Mouse (Mus musculus) liver, embryonic 14.5 days (tissue): ENCODE results near the gene Scarb2. TPM values are rescaled to one million over a fixed set of nuclear protein-coding genes. Genes with fewer than 3 reads are reported as not detected.

ENCODE experiments used
- ATAC-seq: fragments of 200-750 bp; cut with Nextera tagmentation; 2 replicates; pipeline ENCODE4 v1.8.0; 2017; ENCODE audit warnings: moderate number of reproducible peaks, mild to moderate bottlenecking, moderate library complexity; ENCODE audit not compliant: insufficient read depth
- DNase-seq, 3 experiments: peaks; one replicate each; pipeline ENCODE4 v3.0.0-alpha.2; 2012 to 2013; ENCODE audit warnings: low read depth in 3 of 3, low spot score in 3 of 3
- H3K27ac ChIP-seq: fragments of 300-500 bp; sonication (generic); 2 replicates; pipeline ENCODE4 v1.5.1; 2014; ENCODE audit warnings: moderate library complexity, mild to moderate bottlenecking, control low read depth, inconsistent platforms
- H3K27me3 ChIP-seq: fragments of 300-500 bp; sonication (generic); 2 replicates; pipeline ENCODE4 v1.6.1; 2014; ENCODE audit warnings: mild to moderate bottlenecking, low read length, moderate library complexity; ENCODE audit not compliant: control insufficient read depth, insufficient read depth
- H3K36me3 ChIP-seq: fragments of 300-500 bp; sonication (generic); replicated peaks from 2 replicates; pipeline ENCODE4 v1.6.1; 2014; ENCODE audit warnings: low read depth; ENCODE audit not compliant: control insufficient read depth, insufficient read depth
- H3K4me1 ChIP-seq, 2 experiments: fragments of 200-500 bp in 1 of 2; fragments of 300-500 bp in 1 of 2; sonication (generic) in 1 of 2; replicated peaks; 2 replicates each; pipeline ENCODE4 v1.6.1; 2012 to 2014; ENCODE audit warnings: antibody characterized with exemption in 1 of 2, inconsistent platforms in 1 of 2, low read length in 1 of 2; ENCODE audit not compliant: control insufficient read depth in 2 of 2, insufficient read depth in 2 of 2
- H3K4me2 ChIP-seq: fragments of 300-500 bp; sonication (generic); 2 replicates; pipeline ENCODE4 v1.6.1; 2014; ENCODE audit warnings: low read depth, mild to moderate bottlenecking, control low read depth, moderate library complexity
- H3K4me3 ChIP-seq, 2 experiments: fragments of 200-500 bp in 1 of 2; fragments of 300-500 bp in 1 of 2; sonication (generic) in 1 of 2; 2 replicates each; pipeline ENCODE4 v1.5.1; 2012 to 2014; ENCODE audit warnings: low read depth in 2 of 2, low read length in 2 of 2, mild to moderate bottlenecking in 2 of 2, control low read depth in 1 of 2, inconsistent platforms in 1 of 2, moderate library complexity in 1 of 2; ENCODE audit not compliant: insufficient read depth in 1 of 2
- H3K9ac ChIP-seq: fragments of 300-500 bp; sonication (generic); replicated peaks from 2 replicates; pipeline ENCODE4 v1.6.1; 2014; ENCODE audit warnings: mild to moderate bottlenecking, control low read depth, moderate library complexity
- H3K9me3 ChIP-seq: fragments of 300-500 bp; sonication (generic); 2 replicates; pipeline ENCODE4 v1.6.1; 2016; ENCODE audit warnings: low read length, mixed read lengths; ENCODE audit not compliant: control insufficient read depth
- CTCF ChIP-seq: IDR thresholded peaks from 2 replicates; pipeline ENCODE4 v1.5.1; 2016; ENCODE audit warnings: antibody characterized with exemption, low read depth, control low read depth
- EP300 ChIP-seq: IDR thresholded peaks from 2 replicates; pipeline ENCODE4 v1.6.1; 2016; ENCODE audit warnings: antibody characterized with exemption, low read depth
- WGBS: fragments of 180-500 bp; shearing (Covaris S2); extraction: QIAGEN DNeasy Blood & Tissue Kit; methylation state at CpG from one replicate; pipeline ENCODE4 v1.1.7; 2014; ENCODE audit not compliant: insufficient replicate concordance; 5-methylcytosine and 5-hydroxymethylcytosine counted together
- polyA plus RNA-seq, 2 experiments: library from polyadenylated mRNA; depleted of rRNA in 1 of 2; stranded (reverse) in 1 of 2; unstranded in 1 of 2; fragments of >200 nt; fragmentation: Nextera tagmentation in 1 of 2; extraction: Ambion mirVana in 1 of 2; gene quantifications; 2 replicates each; pipeline versions ENCODE4 v1.2.1 to v1.2.3; 2012 to 2014

Scarb2 gene
- polyA plus RNA-seq, 2 experiments = 5.2 to 5.7 TPM

DNA sequence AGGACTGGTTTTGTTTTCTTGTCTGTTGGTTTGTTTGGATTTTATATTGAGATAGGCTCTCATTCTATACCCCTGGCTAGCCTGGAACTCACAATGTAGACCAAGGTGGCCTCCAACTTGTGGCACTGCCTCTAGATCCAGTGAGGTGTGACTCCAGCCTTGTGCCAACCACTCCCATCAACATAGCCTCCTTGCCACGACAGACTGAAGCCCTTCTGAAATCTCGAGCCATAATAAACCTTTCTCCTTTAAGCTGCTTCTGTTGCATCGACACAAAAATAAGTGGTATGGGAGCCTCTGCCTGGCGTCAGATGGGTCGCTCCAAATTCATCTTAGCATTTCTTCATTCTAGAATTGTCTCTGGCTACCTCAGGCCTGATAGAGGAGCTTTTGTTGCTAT, 59.9 kb downstream of the Scarb2 start:
- TF ChIP-seq EP300 (no peak), CTCF (no peak)
- 71% methylated on average over 5 of the region's 5 CpGs for WGBS
- Histone ChIP-seq H3K27ac (no peak overlapping the region), H3K4me3 (no peak overlapping the region), H3K4me2 (no peak overlapping the region), H3K9me3 (no peaks in the 10 kb centered on the region), H3K27me3 (no peaks in the 10 kb centered on the region), H3K9ac (no peak overlapping the region), H3K4me1 (peaks cover 0 to 4% of the 10 kb centered on the region in 2 experiments; a peak in 3 of 4 replicates), H3K36me3 (no peaks in the 10 kb centered on the region)
- DNase-seq = no peak
- ATAC-seq = no peak

DNA sequence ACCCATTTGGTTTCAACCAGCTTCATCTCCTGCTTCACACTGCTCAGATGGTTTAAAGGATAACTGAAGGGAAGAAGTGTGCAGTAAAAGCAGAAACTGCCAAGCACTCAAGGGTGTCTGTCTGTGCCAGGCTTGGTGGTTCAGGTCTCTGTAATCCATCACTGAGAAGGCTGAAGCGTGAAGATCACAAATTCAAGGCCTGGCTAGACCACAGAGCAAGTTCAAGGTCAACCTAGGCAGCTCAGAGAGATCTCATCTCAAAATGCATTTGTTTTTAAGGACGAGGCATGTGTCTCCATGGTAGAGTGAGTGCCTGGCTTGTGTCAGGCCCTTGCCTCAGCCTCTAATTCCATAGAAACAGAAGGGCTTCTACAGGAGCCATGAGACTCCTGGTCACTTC, 61.6 kb downstream of the Scarb2 start:
- TF ChIP-seq EP300 (no peak), CTCF (no peak)
- no peak for DNase-seq

DNA sequence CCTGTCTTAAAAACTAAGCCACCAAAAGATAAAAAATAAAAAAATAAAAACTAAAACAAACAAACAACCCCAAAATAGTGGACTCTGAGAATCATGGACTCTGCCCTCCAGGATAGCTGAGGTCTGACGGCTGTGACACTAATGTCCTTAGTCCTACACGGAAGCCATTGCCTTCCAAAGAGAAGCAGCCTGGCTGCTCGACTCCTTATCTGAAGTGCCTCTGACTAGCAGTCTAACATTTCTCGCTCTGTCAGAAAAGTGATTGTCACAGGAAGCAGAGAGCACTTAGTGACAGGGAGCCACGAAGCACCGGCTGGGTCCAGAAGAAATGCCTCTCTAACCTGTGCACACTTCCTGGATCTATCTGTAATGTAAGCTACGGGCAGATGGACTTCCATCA, 63.7 kb downstream of the Scarb2 start:
- TF ChIP-seq CTCF (no peak), EP300 (no peak)
- Histone ChIP-seq H3K27me3 (no peaks in the 10 kb centered on the region), H3K36me3 (no peaks in the 10 kb centered on the region), H3K4me3 (no peak overlapping the region), H3K27ac (no peak overlapping the region), H3K4me2 (no peak overlapping the region), H3K4me1 (peaks cover 4 to 11% of the 10 kb centered on the region in 2 experiments; a peak in 3 of 4 replicates), H3K9me3 (no peaks in the 10 kb centered on the region), H3K9ac (no peak overlapping the region)
- 19% methylated on average over 7 of the region's 7 CpGs for WGBS
- DNase-seq (no peak), ATAC-seq (0 out of 2 replicates have a peak, but pooled peaks have one; percentile 12)

More for the DNA sequence above, 61.6 kb downstream of the Scarb2 start:
- Histone ChIP-seq H3K4me3 (no peak overlapping the region), H3K27me3 (no peaks in the 10 kb centered on the region), H3K9me3 (no peaks in the 10 kb centered on the region), H3K4me1 (peaks cover 0 to 4% of the 10 kb centered on the region in 2 experiments; a peak in 3 of 4 replicates), H3K9ac (no peak overlapping the region), H3K27ac (no peak overlapping the region), H3K36me3 (no peaks in the 10 kb centered on the region), H3K4me2 (no peak overlapping the region)
- WGBS = 70% methylated on average over 2 of the region's 2 CpGs
- ATAC-seq = no peak

DNA sequence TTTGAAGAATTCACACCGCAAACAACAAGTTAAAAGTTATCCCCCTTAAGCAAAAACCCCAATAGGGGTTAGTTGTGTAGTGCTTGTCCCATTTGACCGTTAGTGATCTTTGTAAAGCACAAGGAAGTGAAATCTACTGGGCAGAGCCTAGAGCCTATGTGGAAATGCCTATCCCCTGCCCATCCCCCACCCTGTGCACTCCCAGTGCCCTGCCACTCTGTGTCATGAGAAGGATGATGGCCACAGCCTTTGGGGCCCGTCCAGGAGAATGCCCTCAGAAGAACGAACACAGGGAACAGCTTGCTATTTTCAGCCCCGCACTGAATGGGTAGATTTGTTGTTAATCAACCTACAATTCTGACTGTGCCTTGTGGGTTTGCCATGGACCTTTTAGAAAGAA, 65.1 kb downstream of the Scarb2 start:
- H3K9me3 ChIP-seq = no peaks in the 10 kb centered on the region
- peaks cover 4 to 13% of the 10 kb centered on the region in 2 experiments; a peak in 3 of 4 replicates for H3K4me1 ChIP-seq
- H3K27me3 ChIP-seq = no peaks in the 10 kb centered on the region
- WGBS = 59% methylated on average over 5 of the region's 5 CpGs
- DNase-seq (no peak), ATAC-seq (no peak)
- H3K9ac ChIP-seq = no peak overlapping the region
- TF ChIP-seq EP300 (no peak), CTCF (no peak)
- no peak overlapping the region for H3K4me2 ChIP-seq
- H3K27ac ChIP-seq = no peak overlapping the region
- no peak overlapping the region for H3K4me3 ChIP-seq
- no peaks in the 10 kb centered on the region for H3K36me3 ChIP-seq

DNA sequence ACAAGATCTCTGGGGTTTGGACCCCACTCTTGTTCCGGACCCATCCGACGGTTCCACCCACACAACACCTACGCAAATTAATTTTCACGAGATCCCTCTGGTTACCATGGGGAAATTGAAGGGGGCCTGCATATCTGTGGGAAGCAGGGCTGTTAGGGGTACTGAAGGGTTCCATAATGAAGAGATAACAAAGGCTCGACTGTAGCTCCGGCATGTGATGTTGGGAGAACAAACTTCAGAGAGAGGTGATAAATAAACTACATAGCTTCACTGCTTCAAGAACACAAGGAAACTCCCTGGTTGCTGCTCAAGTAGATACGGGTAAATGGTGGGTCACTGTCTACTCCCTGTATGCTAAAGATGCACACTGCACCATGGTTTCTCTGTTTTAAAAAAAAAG, 68.1 kb downstream of the Scarb2 start:
- Histone ChIP-seq H3K9me3 (no peaks in the 10 kb centered on the region), H3K9ac (no peak overlapping the region), H3K36me3 (no peaks in the 10 kb centered on the region), H3K4me1 (peaks cover 10 to 18% of the 10 kb centered on the region in 2 experiments), H3K27me3 (no peaks in the 10 kb centered on the region), H3K4me2 (no peak overlapping the region), H3K4me3 (no peak overlapping the region), H3K27ac (no peak overlapping the region)
- peak in 1 of 3 experiments; percentile 22 for DNase-seq
- WGBS = 36% methylated on average over 8 of the region's 8 CpGs
- ATAC-seq = no peak
- TF ChIP-seq CTCF (no peak), EP300 (0 out of 2 replicates have a peak, but pooled peaks have one; percentile 18)
